Mouse (Mus musculus) left cerebral cortex, adult 2 months (tissue): ENCODE measurements at regions not wholly inside any gene's neighbourhood (a gene's known extent, or its start where the extent isn't known, plus 50 kb on each side); places are given as distances from the start of the nearest gene placed in this dataset.
A peak's percentile ranks its signal among the peaks of the same experiment; 100 is the strongest.
"Not testable (repeated sequence)": the region's sequence is repeated elsewhere in the genome, so short reads cannot be mapped to it uniquely, and the experiment has no call there.

ENCODE experiments used
- DNase-seq, 2 experiments: peaks; one replicate each; pipeline ENCODE4 v3.0.0; 2021 to 2022; ENCODE audit warnings: low spot score in 2 of 2, mixed read lengths in 1 of 2; ENCODE audit errors: extremely low spot score in 1 of 2
- H3K27ac ChIP-seq: fragments of 200-600 bp; 2 replicates; pipeline ENCODE4 v1.8.1; 2022
- H3K4me3 ChIP-seq: fragments of 200-600 bp; 2 replicates; pipeline ENCODE4 v1.8.1; 2022
- intact Hi-C: fragments of 180-260 bp; cut with DNase I; formaldehyde crosslinking; loops from one replicate; pipeline ENCODE4 v1.15.1; 2025

DNA sequence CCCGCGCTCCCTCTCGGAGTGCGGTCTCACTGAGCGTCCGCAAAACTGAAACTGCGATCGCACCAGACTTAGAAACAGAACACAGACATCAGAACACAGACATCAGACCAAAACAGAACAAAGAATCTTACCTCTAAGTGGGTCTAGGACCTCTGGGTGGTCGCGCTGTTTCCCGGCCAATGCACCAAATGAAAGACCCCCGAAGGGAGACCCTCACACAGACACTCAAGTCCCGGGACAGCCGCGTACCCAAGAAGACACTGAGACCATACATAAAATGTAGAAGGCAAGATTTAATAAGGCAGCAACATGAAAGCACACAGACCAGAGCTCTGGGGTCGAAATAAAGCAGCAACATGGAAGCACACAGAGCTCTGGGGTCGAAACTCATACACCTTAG is 341.1 kb downstream of the Gm21739 start:
- intact Hi-C loops, H3K27ac ChIP-seq, H3K4me3 ChIP-seq: not testable (repeated sequence)
- DNase-seq = peak in 1 of 2 experiments; percentile 7
